Mouse (Mus musculus): ENCODE data around the gene Capn13. TPM values are rescaled to one million over a fixed set of nuclear protein-coding genes. Genes with fewer than 3 reads are reported as not detected.
"Not testable (repeated sequence)": the region's sequence is repeated elsewhere in the genome, so short reads cannot be mapped to it uniquely, and the experiment has no call there.

Capn13 gene
- polyA plus RNA-seq, 1 experiment from 2014 or later = not detected

DNA sequence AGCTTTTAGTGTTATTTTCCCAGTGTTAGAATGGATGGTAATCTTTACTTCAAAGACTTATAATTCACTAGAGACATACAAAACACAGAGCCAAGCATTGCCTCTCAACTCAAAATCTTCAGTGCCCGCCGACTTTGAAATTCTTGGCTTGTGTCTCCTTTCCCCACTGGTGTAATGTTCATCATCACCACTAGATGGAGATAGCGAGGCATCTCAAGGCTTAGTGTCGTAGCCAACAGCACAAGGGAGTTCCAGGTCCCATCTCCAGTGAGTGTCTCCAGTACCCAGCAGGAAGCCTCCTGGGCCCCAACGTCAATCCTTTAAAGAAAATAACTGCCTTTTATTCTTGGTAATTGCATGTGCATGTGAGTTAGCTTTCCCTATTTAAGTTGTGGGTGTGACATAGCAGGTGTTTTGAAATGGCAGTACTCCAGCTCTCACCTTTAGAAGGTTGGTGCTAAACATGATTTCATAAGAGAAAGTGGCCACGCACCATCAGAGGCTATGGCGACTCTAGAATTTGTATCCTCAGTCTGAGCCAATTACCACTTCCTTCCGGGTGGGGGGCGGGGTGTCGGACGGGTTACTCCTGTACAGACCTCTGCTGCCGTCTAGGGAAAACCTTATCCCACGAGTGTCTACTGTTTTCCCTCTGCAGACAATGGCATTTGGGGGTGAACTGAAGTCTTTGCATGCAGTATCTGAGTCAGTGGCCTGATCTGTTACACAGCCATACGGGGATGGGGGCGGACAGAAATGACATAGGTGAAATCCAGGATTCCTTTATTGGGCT lies 99.2 kb downstream of the Capn13 start:
- WGBS = 41% methylated on average over 15 of the region's 15 CpGs
- no peaks in the 10 kb centered on the region for H3K4me1 ChIP-seq (ENCODE audit: control insufficient read depth, insufficient read depth, low read length)

DNA sequence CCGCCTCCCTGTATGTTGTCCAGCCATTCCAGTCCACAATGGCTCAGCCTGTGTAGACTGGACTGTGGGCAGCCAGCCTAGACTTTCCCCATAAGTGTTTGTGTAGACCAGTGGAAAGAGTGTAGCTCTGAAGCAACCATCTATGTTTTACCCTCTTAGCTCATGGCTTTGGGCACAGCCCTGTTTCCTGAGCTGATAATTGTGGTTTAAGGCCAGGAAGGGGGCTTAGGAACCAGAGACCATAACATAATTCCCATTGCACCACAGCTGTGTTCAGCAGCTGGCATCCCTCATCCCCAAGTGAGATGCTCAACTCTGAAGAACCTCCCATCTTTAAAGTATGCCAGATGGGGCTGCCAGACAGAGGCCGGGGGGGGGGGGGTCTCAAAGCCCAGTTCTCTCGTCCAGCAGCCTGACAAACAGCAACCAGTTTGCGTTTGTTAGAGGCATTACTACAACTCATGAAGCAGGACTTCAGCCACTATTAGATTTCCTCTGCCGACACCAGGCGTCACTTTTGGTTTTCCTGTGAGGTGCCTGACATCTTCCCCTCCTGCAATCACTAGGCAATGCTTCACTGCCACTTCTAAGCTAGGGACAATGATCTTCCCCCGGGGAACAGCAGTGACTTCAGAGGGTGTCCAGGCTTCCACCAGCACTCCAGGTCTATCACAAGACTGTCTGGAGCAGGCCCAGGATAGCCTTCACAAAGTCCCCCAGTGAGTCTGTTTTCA lies 100.4 kb downstream of the Capn13 start:
- H3K4me1 ChIP-seq (ENCODE audit: control insufficient read depth, insufficient read depth, low read length) = no peaks in the 10 kb centered on the region
- H3K9me3 ChIP-seq (replicated peaks; ENCODE audit: control insufficient read depth, low read length, poor library complexity, severe bottlenecking) = no peaks in the 10 kb centered on the region
- H3K27me3 ChIP-seq (ENCODE audit: control insufficient read depth, insufficient read depth, low read depth, low read length) = peaks cover 3% of the 10 kb centered on the region; the same call in 1 of the 2 replicates
- no peak overlapping the region for H3K9ac ChIP-seq (ENCODE audit: low read depth, low read length)
- H3K27ac ChIP-seq (ENCODE audit: low read length) = no peak overlapping the region
- no peak overlapping the region for H3K4me3 ChIP-seq (ENCODE audit: low read depth, low read length)
- no peaks in the 10 kb centered on the region for H3K36me3 ChIP-seq (ENCODE audit: control insufficient read depth, insufficient read depth, low read length)
- H3K4me2 ChIP-seq (ENCODE audit: low read length) = no peak overlapping the region
- WGBS = 77% methylated on average over 7 of the region's 7 CpGs
- ATAC-seq = no peak

More for the DNA sequence above, 99.2 kb downstream of the Capn13 start:
- ATAC-seq = peak; percentile 47
- Histone ChIP-seq H3K27me3 (ENCODE audit: control insufficient read depth, insufficient read depth, low read depth, low read length) (peaks cover 3% of the 10 kb centered on the region; the same call in 1 of the 2 replicates), H3K27ac (ENCODE audit: low read length) (no peak overlapping the region), H3K9ac (ENCODE audit: low read depth, low read length) (no peak overlapping the region), H3K9me3 (replicated peaks; ENCODE audit: control insufficient read depth, low read length, poor library complexity, severe bottlenecking) (no peaks in the 10 kb centered on the region), H3K36me3 (ENCODE audit: control insufficient read depth, insufficient read depth, low read length) (no peaks in the 10 kb centered on the region), H3K4me2 (ENCODE audit: low read length) (no peak overlapping the region), H3K4me3 (ENCODE audit: low read depth, low read length) (no peak overlapping the region)

DNA sequence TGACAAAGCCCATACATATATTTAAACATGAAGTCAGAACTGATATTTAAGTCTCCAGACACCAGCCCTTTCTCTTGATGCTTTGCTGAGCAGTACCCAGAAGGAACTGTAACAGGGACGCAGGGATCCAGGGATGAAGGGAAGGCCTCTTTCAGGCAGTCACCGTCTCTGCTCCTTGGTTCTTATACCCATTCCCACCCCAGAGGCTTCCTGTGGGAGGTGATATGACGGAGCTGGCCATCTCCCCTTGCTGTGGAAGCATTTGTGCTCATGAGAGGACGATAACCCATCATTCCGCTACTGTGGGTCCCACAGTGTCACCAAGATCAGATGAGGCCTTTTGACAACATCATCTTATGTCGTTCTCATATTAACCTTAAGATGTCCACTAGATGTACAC lies 101.7 kb downstream of the Capn13 start:
- no peak overlapping the region for H3K9ac ChIP-seq (ENCODE audit: low read depth, low read length)
- H3K9me3 ChIP-seq (replicated peaks; ENCODE audit: control insufficient read depth, low read length, poor library complexity, severe bottlenecking) = no peaks in the 10 kb centered on the region
- no peak for ATAC-seq
- H3K36me3 ChIP-seq (ENCODE audit: control insufficient read depth, insufficient read depth, low read length) = no peaks in the 10 kb centered on the region
- no peaks in the 10 kb centered on the region for H3K27me3 ChIP-seq (ENCODE audit: control insufficient read depth, insufficient read depth, low read depth, low read length)
- no peak overlapping the region for H3K4me3 ChIP-seq (ENCODE audit: low read depth, low read length)
- H3K27ac ChIP-seq (ENCODE audit: low read length) = no peak overlapping the region
- 93% methylated on average over 6 of the region's 6 CpGs for WGBS
- no peaks in the 10 kb centered on the region for H3K4me1 ChIP-seq (ENCODE audit: control insufficient read depth, insufficient read depth, low read length)
- H3K4me2 ChIP-seq (ENCODE audit: low read length) = no peak overlapping the region

DNA sequence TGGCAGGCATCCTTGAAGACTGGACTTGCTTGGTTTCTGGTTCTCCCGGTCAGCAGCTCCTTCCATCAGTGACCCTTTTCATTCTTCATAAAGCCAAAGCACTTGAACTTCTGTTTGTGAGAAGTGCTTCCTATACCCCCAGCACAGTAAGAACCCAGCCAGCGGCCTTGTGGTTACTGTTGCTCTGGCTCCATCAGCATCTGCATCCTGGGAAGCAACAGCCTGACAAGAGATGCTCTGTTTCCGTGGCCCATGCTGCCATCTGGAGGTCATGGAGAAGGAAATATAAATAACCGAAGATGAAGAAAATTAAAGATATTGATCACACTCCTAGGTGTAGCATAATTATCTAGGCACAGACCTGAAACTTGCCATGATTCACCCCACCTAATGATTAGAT lies 103.8 kb downstream of the Capn13 start:
- Histone ChIP-seq H3K27me3 (ENCODE audit: control insufficient read depth, insufficient read depth, low read depth, low read length) (no peaks in the 10 kb centered on the region), H3K4me1 (ENCODE audit: control insufficient read depth, insufficient read depth, low read length) (no peaks in the 10 kb centered on the region), H3K4me2 (ENCODE audit: low read length) (no peak overlapping the region), H3K27ac (ENCODE audit: low read length) (no peak overlapping the region), H3K36me3 (ENCODE audit: control insufficient read depth, insufficient read depth, low read length) (no peaks in the 10 kb centered on the region), H3K4me3 (ENCODE audit: low read depth, low read length) (no peak overlapping the region), H3K9me3 (replicated peaks; ENCODE audit: control insufficient read depth, low read length, poor library complexity, severe bottlenecking) (no peaks in the 10 kb centered on the region), H3K9ac (ENCODE audit: low read depth, low read length) (no peak overlapping the region)
- WGBS = 32% methylated on average over 4 of the region's 4 CpGs
- ATAC-seq = peak; percentile 79

DNA sequence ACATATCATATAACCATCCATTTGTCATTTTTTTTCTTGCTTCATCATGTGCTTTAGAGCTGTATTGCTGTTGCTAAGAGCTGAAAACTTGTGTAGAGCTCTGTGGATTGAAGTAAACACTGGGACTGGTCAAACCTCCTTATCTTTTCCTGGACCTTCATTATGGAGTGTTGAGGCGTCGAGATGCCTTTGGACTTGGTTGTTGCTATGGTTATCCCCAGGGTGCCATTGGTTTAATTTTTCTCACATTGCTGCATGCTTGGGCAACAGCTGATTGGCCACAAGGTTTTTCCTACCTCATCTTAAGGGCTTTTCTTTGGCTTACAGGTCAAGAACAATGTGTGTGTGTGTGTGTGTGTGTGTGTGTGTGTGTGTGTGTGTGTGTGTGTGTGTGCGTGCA lies 107.4 kb downstream of the Capn13 start:
- no peak overlapping the region for H3K4me2 ChIP-seq (ENCODE audit: low read length)
- no peak for ATAC-seq

DNA sequence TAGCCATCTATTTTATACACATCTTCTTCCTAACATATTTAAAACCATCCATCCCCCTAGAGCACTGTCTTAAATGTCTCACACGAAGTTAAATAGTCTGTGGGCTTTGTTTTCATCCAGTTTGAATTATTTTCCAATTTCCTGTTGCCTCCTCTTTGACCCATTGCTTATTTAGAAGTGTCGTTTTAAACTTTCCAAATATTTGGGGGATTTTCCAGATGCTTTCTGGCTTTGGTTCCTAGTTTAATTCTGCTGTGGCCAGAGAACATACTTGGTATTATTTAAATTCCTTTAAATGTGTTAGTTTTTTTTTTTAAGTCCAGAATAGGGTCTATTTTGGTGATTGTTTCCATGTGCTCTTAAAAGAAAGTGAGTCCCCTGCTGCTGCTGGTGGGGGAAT lies 116.4 kb downstream of the Capn13 start:
- Histone ChIP-seq H3K9ac (ENCODE audit: low read depth, low read length) (no peak overlapping the region), H3K27me3 (ENCODE audit: control insufficient read depth, insufficient read depth, low read depth, low read length) (no peaks in the 10 kb centered on the region), H3K4me2 (ENCODE audit: low read length) (no peak overlapping the region), H3K27ac (ENCODE audit: low read length) (no peak overlapping the region), H3K36me3 (ENCODE audit: control insufficient read depth, insufficient read depth, low read length) (no peaks in the 10 kb centered on the region), H3K4me1 (ENCODE audit: control insufficient read depth, insufficient read depth, low read length) (no peaks in the 10 kb centered on the region), H3K9me3 (replicated peaks; ENCODE audit: control insufficient read depth, low read length, poor library complexity, severe bottlenecking) (no peaks in the 10 kb centered on the region), H3K4me3 (ENCODE audit: low read depth, low read length) (no peak overlapping the region)
- no peak for ATAC-seq
- 59% methylated on average over 2 of the region's 2 CpGs for WGBS

More for the DNA sequence above, 107.4 kb downstream of the Capn13 start:
- Histone ChIP-seq H3K9ac (ENCODE audit: low read depth, low read length) (no peak overlapping the region), H3K4me3 (ENCODE audit: low read depth, low read length) (no peak overlapping the region), H3K36me3 (ENCODE audit: control insufficient read depth, insufficient read depth, low read length) (no peaks in the 10 kb centered on the region), H3K27me3 (ENCODE audit: control insufficient read depth, insufficient read depth, low read depth, low read length) (no peaks in the 10 kb centered on the region), H3K4me1 (ENCODE audit: control insufficient read depth, insufficient read depth, low read length) (no peaks in the 10 kb centered on the region), H3K27ac (ENCODE audit: low read length) (no peak overlapping the region), H3K9me3 (replicated peaks; ENCODE audit: control insufficient read depth, low read length, poor library complexity, severe bottlenecking) (no peaks in the 10 kb centered on the region)
- WGBS = 62% methylated on average over 3 of the region's 3 CpGs

DNA sequence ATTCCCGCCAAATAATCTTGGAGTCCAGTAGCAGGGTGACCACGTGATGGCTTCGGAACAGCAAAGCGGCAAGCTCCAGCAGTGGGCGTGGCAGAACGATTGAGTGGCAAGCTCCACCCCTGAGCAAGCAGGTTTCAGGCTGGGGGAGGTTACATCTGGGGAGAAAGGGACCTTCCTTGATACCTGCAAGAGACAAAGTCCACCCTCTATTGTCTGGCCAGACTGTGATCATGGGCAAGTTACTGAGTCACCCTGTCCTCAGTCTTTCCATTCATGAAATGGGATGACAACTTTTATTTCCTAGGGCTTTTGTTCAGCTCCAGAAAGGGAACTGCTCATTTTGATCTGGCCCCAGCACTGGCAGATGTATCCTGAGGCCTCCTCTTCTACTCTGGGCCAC lies 118.0 kb downstream of the Capn13 start:
- H3K36me3 ChIP-seq (ENCODE audit: control insufficient read depth, insufficient read depth, low read length); ATAC-seq; H3K27me3 ChIP-seq (ENCODE audit: control insufficient read depth, insufficient read depth, low read depth, low read length); H3K9me3 ChIP-seq (replicated peaks; ENCODE audit: control insufficient read depth, low read length, poor library complexity, severe bottlenecking); H3K4me2 ChIP-seq (ENCODE audit: low read length); H3K4me1 ChIP-seq (ENCODE audit: control insufficient read depth, insufficient read depth, low read length); H3K9ac ChIP-seq (ENCODE audit: low read depth, low read length); H3K27ac ChIP-seq (ENCODE audit: low read length); H3K4me3 ChIP-seq (ENCODE audit: low read depth, low read length): not testable (repeated sequence)
- WGBS = 58% methylated on average over 6 of the region's 6 CpGs

DNA sequence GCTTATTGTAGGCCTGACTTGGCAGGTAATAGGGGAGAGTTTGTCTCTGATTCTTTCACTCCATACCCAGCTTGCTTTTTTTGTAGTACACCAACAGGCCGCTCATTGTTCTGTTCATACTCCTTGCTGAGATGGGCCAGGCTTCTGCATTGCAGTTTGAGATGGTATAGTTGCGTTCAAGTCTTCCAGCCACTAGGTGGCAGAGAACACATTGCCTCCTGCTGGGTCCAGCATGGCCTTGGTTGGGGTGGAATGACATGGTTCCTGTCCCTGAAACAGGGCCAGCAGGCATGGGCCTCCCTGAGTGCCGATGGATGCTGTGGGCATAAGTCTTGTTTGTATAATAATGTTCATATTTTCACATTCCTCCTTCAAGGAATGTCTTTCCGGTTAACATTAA lies 122.9 kb downstream of the Capn13 start:
- WGBS = 94% methylated on average over 4 of the region's 4 CpGs
- Histone ChIP-seq H3K9me3 (replicated peaks; ENCODE audit: control insufficient read depth, low read length, poor library complexity, severe bottlenecking) (no peaks in the 10 kb centered on the region), H3K4me2 (ENCODE audit: low read length) (no peak overlapping the region), H3K9ac (ENCODE audit: low read depth, low read length) (no peak overlapping the region), H3K36me3 (ENCODE audit: control insufficient read depth, insufficient read depth, low read length) (no peaks in the 10 kb centered on the region), H3K27me3 (ENCODE audit: control insufficient read depth, insufficient read depth, low read depth, low read length) (no peaks in the 10 kb centered on the region), H3K27ac (ENCODE audit: low read length) (no peak overlapping the region), H3K4me3 (ENCODE audit: low read depth, low read length) (no peak overlapping the region), H3K4me1 (ENCODE audit: control insufficient read depth, insufficient read depth, low read length) (no peaks in the 10 kb centered on the region)
- no peak for ATAC-seq

DNA sequence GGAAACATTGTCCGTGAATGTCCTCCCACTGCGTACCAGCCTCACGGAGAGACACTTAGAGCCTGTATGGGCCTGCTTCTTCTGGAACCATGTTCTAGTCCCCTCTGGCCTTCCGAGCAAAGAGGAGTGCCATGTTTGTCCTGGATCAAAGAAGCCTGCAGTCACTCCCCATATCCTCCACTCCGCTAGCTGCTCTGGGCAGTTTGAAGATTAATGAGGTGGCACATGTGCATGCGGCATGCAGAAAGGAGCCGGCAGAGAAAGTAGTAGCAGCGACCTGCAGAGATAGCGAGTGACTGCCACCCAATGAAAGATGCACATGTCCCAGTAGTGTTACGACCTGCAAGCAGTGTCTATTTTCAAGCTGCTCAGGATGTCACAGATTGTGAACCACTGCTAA lies 125.6 kb downstream of the Capn13 start:
- Histone ChIP-seq H3K4me2 (ENCODE audit: low read length) (no peak overlapping the region), H3K27me3 (ENCODE audit: control insufficient read depth, insufficient read depth, low read depth, low read length) (no peaks in the 10 kb centered on the region), H3K4me3 (ENCODE audit: low read depth, low read length) (no peak overlapping the region), H3K27ac (ENCODE audit: low read length) (no peak overlapping the region), H3K9ac (ENCODE audit: low read depth, low read length) (no peak overlapping the region), H3K4me1 (ENCODE audit: control insufficient read depth, insufficient read depth, low read length) (peaks cover 15% of the 10 kb centered on the region), H3K9me3 (replicated peaks; ENCODE audit: control insufficient read depth, low read length, poor library complexity, severe bottlenecking) (no peaks in the 10 kb centered on the region), H3K36me3 (ENCODE audit: control insufficient read depth, insufficient read depth, low read length) (no peaks in the 10 kb centered on the region)
- 88% methylated on average over 10 of the region's 10 CpGs for WGBS
- ATAC-seq = no peak
